Mouse (Mus musculus): ENCODE data around the gene Lmf1. TPM values are rescaled to one million over a fixed set of nuclear protein-coding genes. Genes with fewer than 3 reads are reported as not detected.

Gene Lmf1
- polyA plus RNA-seq, 1 experiment, result 15.2 TPM

DNA sequence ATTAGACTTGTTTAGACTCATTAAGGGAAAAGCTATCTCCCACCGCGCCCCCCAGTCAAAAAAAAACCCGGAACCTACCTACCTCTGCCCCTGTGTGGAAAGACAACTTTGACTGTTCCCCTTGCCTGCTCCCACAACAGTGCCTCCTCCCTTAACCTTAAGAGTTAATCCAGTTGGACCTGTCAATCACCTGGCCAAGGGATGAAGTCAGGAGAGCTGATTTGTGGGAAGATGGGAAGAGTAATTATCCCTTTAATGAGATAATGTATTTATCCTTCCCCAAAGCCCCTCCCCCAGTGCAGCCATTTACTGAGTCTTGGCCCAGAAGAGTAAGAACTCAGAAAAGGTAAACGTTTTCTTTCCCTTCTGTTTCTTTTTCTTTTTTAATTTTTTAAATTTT, 110.0 kb downstream of the Lmf1 start:
- Histone ChIP-seq H3K27me3 (ENCODE audit: control insufficient read depth, insufficient read depth, low read length, poor library complexity, severe bottlenecking) (no peaks in the 10 kb centered on the region), H3K9ac (ENCODE audit: low read depth, poor library complexity, severe bottlenecking) (no peak overlapping the region), H3K27ac (ENCODE audit: insufficient read depth, low read length) (no peak overlapping the region), H3K36me3 (ENCODE audit: control insufficient read depth, insufficient read depth, low read length, poor library complexity, severe bottlenecking) (no peaks in the 10 kb centered on the region), H3K9me3 (replicated peaks; ENCODE audit: control insufficient read depth, insufficient read depth, low read length, poor library complexity, severe bottlenecking) (no peaks in the 10 kb centered on the region), H3K4me3 (ENCODE audit: low read depth, low read length) (no peak overlapping the region), H3K4me1 (ENCODE audit: control insufficient read depth, insufficient read depth, low read length) (no peaks in the 10 kb centered on the region)
- TF ChIP-seq CTCF (IDR thresholded peaks at IDR 0.05; ENCODE audit: low read depth, low read length) (no peak), POLR2A (IDR thresholded peaks at IDR 0.05; ENCODE audit: insufficient read depth, low read length) (no peak), EP300 (IDR thresholded peaks at IDR 0.05; ENCODE audit: insufficient read depth, low read depth, low read length) (no peak)

GRCm38 (mm10) chr17:25696263-25696662, 117.4 kb downstream of the Lmf1 start:
- Histone ChIP-seq H3K36me3 (ENCODE audit: control insufficient read depth, insufficient read depth, low read length, poor library complexity, severe bottlenecking) (no peaks in the 10 kb centered on the region), H3K4me3 (ENCODE audit: low read depth, low read length) (no peak overlapping the region), H3K4me1 (ENCODE audit: control insufficient read depth, insufficient read depth, low read length) (no peaks in the 10 kb centered on the region), H3K9me3 (replicated peaks; ENCODE audit: control insufficient read depth, insufficient read depth, low read length, poor library complexity, severe bottlenecking) (no peaks in the 10 kb centered on the region), H3K27me3 (ENCODE audit: control insufficient read depth, insufficient read depth, low read length, poor library complexity, severe bottlenecking) (no peaks in the 10 kb centered on the region), H3K9ac (ENCODE audit: low read depth, poor library complexity, severe bottlenecking) (no peak overlapping the region), H3K27ac (ENCODE audit: insufficient read depth, low read length) (no peak overlapping the region)
- TF ChIP-seq EP300 (IDR thresholded peaks at IDR 0.05; ENCODE audit: insufficient read depth, low read depth, low read length), result no peak
- TF ChIP-seq POLR2A (IDR thresholded peaks at IDR 0.05; ENCODE audit: insufficient read depth, low read length), result no peak
- TF ChIP-seq CTCF (IDR thresholded peaks at IDR 0.05; ENCODE audit: low read depth, low read length), result no peak

- Histone ChIP-seq H3K4me3 (ENCODE audit: low read depth, low read length) (no peak overlapping the region), H3K9me3 (replicated peaks; ENCODE audit: control insufficient read depth, insufficient read depth, low read length, poor library complexity, severe bottlenecking) (no peaks in the 10 kb centered on the region), H3K27ac (ENCODE audit: insufficient read depth, low read length) (no peak overlapping the region), H3K9ac (ENCODE audit: low read depth, poor library complexity, severe bottlenecking) (no peak overlapping the region), H3K4me1 (ENCODE audit: control insufficient read depth, insufficient read depth, low read length) (no peaks in the 10 kb centered on the region), H3K27me3 (ENCODE audit: control insufficient read depth, insufficient read depth, low read length, poor library complexity, severe bottlenecking) (no peaks in the 10 kb centered on the region), H3K36me3 (ENCODE audit: control insufficient read depth, insufficient read depth, low read length, poor library complexity, severe bottlenecking) (no peaks in the 10 kb centered on the region)
- peak; percentile 53 for TF ChIP-seq CTCF (IDR thresholded peaks at IDR 0.05; ENCODE audit: low read depth, low read length)
- TF ChIP-seq POLR2A (IDR thresholded peaks at IDR 0.05; ENCODE audit: insufficient read depth, low read length), result no peak
- no peak for TF ChIP-seq EP300 (IDR thresholded peaks at IDR 0.05; ENCODE audit: insufficient read depth, low read depth, low read length)
Observed at GRCm38 (mm10) chr17:25698446-25698845, 119.6 kb downstream of the Lmf1 start.

DNA sequence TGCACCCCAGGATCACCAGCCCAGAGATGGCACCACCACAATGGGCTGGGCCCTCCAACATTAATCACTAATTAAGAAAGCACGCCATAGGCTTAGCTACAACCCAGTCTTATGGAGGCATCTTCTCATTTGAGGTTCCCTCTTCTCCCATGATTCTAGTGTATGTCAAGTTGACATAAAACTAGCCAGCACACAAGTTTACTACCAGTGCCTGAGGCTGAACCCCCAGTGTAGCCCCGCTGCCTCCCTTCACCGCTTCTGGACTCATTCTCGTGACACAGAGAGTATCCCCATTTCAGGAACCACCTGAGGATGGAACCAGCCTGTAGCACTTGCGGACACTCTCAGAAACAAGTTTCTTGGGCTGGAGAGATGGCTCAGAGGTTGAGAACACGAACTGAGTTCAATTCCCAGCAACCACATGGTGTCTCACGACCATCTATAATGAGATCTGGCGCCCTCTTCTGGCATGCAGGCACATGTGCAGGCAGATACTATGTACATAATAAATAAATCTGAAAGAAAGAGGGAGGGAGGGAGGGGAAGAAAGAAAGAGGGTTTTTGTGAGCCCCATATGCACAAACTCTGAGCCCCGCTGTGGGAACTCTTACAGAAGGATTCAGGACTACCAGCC, 122.1 kb downstream of the Lmf1 start:
- Histone ChIP-seq H3K27ac (ENCODE audit: insufficient read depth, low read length) (no peak overlapping the region), H3K4me1 (ENCODE audit: control insufficient read depth, insufficient read depth, low read length) (no peaks in the 10 kb centered on the region), H3K27me3 (ENCODE audit: control insufficient read depth, insufficient read depth, low read length, poor library complexity, severe bottlenecking) (no peaks in the 10 kb centered on the region), H3K36me3 (ENCODE audit: control insufficient read depth, insufficient read depth, low read length, poor library complexity, severe bottlenecking) (no peaks in the 10 kb centered on the region), H3K9ac (ENCODE audit: low read depth, poor library complexity, severe bottlenecking) (no peak overlapping the region), H3K9me3 (replicated peaks; ENCODE audit: control insufficient read depth, insufficient read depth, low read length, poor library complexity, severe bottlenecking) (no peaks in the 10 kb centered on the region), H3K4me3 (ENCODE audit: low read depth, low read length) (no peak overlapping the region)
- TF ChIP-seq CTCF (IDR thresholded peaks at IDR 0.05; ENCODE audit: low read depth, low read length) (peak; percentile 76), EP300 (IDR thresholded peaks at IDR 0.05; ENCODE audit: insufficient read depth, low read depth, low read length) (no peak), POLR2A (IDR thresholded peaks at IDR 0.05; ENCODE audit: insufficient read depth, low read length) (no peak)

GRCm38 (mm10) chr17:25709994-25710393, 131.1 kb downstream of the Lmf1 start:
- Histone ChIP-seq H3K27me3 (ENCODE audit: control insufficient read depth, insufficient read depth, low read length, poor library complexity, severe bottlenecking) (no peaks in the 10 kb centered on the region), H3K4me1 (ENCODE audit: control insufficient read depth, insufficient read depth, low read length) (no peaks in the 10 kb centered on the region), H3K27ac (ENCODE audit: insufficient read depth, low read length) (no peak overlapping the region), H3K4me3 (ENCODE audit: low read depth, low read length) (no peak overlapping the region), H3K36me3 (ENCODE audit: control insufficient read depth, insufficient read depth, low read length, poor library complexity, severe bottlenecking) (no peaks in the 10 kb centered on the region), H3K9me3 (replicated peaks; ENCODE audit: control insufficient read depth, insufficient read depth, low read length, poor library complexity, severe bottlenecking) (peaks cover 13% of the 10 kb centered on the region), H3K9ac (ENCODE audit: low read depth, poor library complexity, severe bottlenecking) (no peak overlapping the region)
- TF ChIP-seq POLR2A (IDR thresholded peaks at IDR 0.05; ENCODE audit: insufficient read depth, low read length) (no peak), CTCF (IDR thresholded peaks at IDR 0.05; ENCODE audit: low read depth, low read length) (no peak), EP300 (IDR thresholded peaks at IDR 0.05; ENCODE audit: insufficient read depth, low read depth, low read length) (no peak)

GRCm38 (mm10) chr17:25711136-25711535, 132.3 kb downstream of the Lmf1 start:
- no peaks in the 10 kb centered on the region for H3K36me3 ChIP-seq (ENCODE audit: control insufficient read depth, insufficient read depth, low read length, poor library complexity, severe bottlenecking)
- H3K9ac ChIP-seq (ENCODE audit: low read depth, poor library complexity, severe bottlenecking), result no peak overlapping the region
- no peaks in the 10 kb centered on the region for H3K27me3 ChIP-seq (ENCODE audit: control insufficient read depth, insufficient read depth, low read length, poor library complexity, severe bottlenecking)
- H3K27ac ChIP-seq (ENCODE audit: insufficient read depth, low read length), result no peak overlapping the region
- H3K4me1 ChIP-seq (ENCODE audit: control insufficient read depth, insufficient read depth, low read length), result peaks cover 9% of the 10 kb centered on the region
- H3K4me3 ChIP-seq (ENCODE audit: low read depth, low read length), result no peak overlapping the region
- H3K9me3 ChIP-seq (replicated peaks; ENCODE audit: control insufficient read depth, insufficient read depth, low read length, poor library complexity, severe bottlenecking), result peaks cover 13% of the 10 kb centered on the region
- TF ChIP-seq EP300 (IDR thresholded peaks at IDR 0.05; ENCODE audit: insufficient read depth, low read depth, low read length) (no peak), POLR2A (IDR thresholded peaks at IDR 0.05; ENCODE audit: insufficient read depth, low read length) (no peak), CTCF (IDR thresholded peaks at IDR 0.05; ENCODE audit: low read depth, low read length) (no peak)

Other genes starting within 250 kb of the Lmf1 start
- not detected in 2 replicates for gene Tpsab1, start 233.5 kb upstream of the Lmf1 start, polyA plus RNA-seq (2011; ENCODE audit: insufficient read depth, insufficient read length, low read depth, missing spikeins)
- not detected in 2 replicates for gene Tpsb2, start 212.8 kb upstream of the Lmf1 start, polyA plus RNA-seq (2011; ENCODE audit: insufficient read depth, insufficient read length, low read depth, missing spikeins)
- gene Tpsg1, start 209.8 kb upstream of the Lmf1 start, polyA plus RNA-seq (2011; ENCODE audit: insufficient read depth, insufficient read length, low read depth, missing spikeins), result not detected in 2 replicates
- gene Cacna1h, start 145.3 kb upstream of the Lmf1 start, polyA plus RNA-seq (2011; ENCODE audit: insufficient read depth, insufficient read length, low read depth, missing spikeins), result 4.4 and 5.6 TPM in 2 replicates
- not detected in 2 replicates for gene Tekt4, start 124.5 kb upstream of the Lmf1 start, polyA plus RNA-seq (2011; ENCODE audit: insufficient read depth, insufficient read length, low read depth, missing spikeins)
- not detected in 2 replicates for gene Sstr5, start 81.8 kb upstream of the Lmf1 start, polyA plus RNA-seq (2011; ENCODE audit: insufficient read depth, insufficient read length, low read depth, missing spikeins)
- 0.32 and 0.48 TPM in 2 replicates for gene Sox8, start 8.4 kb upstream of the Lmf1 start, polyA plus RNA-seq (2011; ENCODE audit: insufficient read depth, insufficient read length, low read depth, missing spikeins)
- 12.4 and 17.3 TPM in 2 replicates for gene Gng13, start 138.1 kb downstream of the Lmf1 start, polyA plus RNA-seq (2011; ENCODE audit: insufficient read depth, insufficient read length, low read depth, missing spikeins)
- 39.4 and 47.2 TPM in 2 replicates for gene Chtf18, start 148.3 kb downstream of the Lmf1 start, polyA plus RNA-seq (2011; ENCODE audit: insufficient read depth, insufficient read length, low read depth, missing spikeins)
- 17.0 and 18.4 TPM in 2 replicates for gene Rpusd1, start 148.6 kb downstream of the Lmf1 start, polyA plus RNA-seq (2011; ENCODE audit: insufficient read depth, insufficient read length, low read depth, missing spikeins)
- gene Mslnl, start 157.0 kb downstream of the Lmf1 start, polyA plus RNA-seq (2011; ENCODE audit: insufficient read depth, insufficient read length, low read depth, missing spikeins), result 0.30 TPM in 1 of 2 replicates, not detected in the other
- 9.6 and 15.1 TPM in 2 replicates for gene Msln, start 175.3 kb downstream of the Lmf1 start, polyA plus RNA-seq (2011; ENCODE audit: insufficient read depth, insufficient read length, low read depth, missing spikeins)
- 18.8 and 21.3 TPM in 2 replicates for gene Narfl, start 194.7 kb downstream of the Lmf1 start, polyA plus RNA-seq (2011; ENCODE audit: insufficient read depth, insufficient read length, low read depth, missing spikeins)
- gene Haghl, start 206.6 kb downstream of the Lmf1 start, polyA plus RNA-seq (2011; ENCODE audit: insufficient read depth, insufficient read length, low read depth, missing spikeins), result 25.7 and 32.1 TPM in 2 replicates
- not detected in 2 replicates for gene Ccdc78, start 207.5 kb downstream of the Lmf1 start, polyA plus RNA-seq (2011; ENCODE audit: insufficient read depth, insufficient read length, low read depth, missing spikeins)
- 26.0 and 30.6 TPM in 2 replicates for gene Fam173a, start 213.8 kb downstream of the Lmf1 start, polyA plus RNA-seq (2011; ENCODE audit: insufficient read depth, insufficient read length, low read depth, missing spikeins)
- gene AC134908.4, start 216.6 kb downstream of the Lmf1 start, polyA plus RNA-seq (2011; ENCODE audit: insufficient read depth, insufficient read length, low read depth, missing spikeins), result 1.6 and 2.6 TPM in 2 replicates
- 29.6 and 35.1 TPM in 2 replicates for gene Metrn, start 218.1 kb downstream of the Lmf1 start, polyA plus RNA-seq (2011; ENCODE audit: insufficient read depth, insufficient read length, low read depth, missing spikeins)
- 4.7 and 7.0 TPM in 2 replicates for gene Fbxl16, start 230.0 kb downstream of the Lmf1 start, polyA plus RNA-seq (2011; ENCODE audit: insufficient read depth, insufficient read length, low read depth, missing spikeins)
- 19.8 and 20.7 TPM in 2 replicates for gene Wdr24, start 244.5 kb downstream of the Lmf1 start, polyA plus RNA-seq (2011; ENCODE audit: insufficient read depth, insufficient read length, low read depth, missing spikeins)
- 13.2 and 16.7 TPM in 2 replicates for gene Jmjd8, start 249.8 kb downstream of the Lmf1 start, polyA plus RNA-seq (2011; ENCODE audit: insufficient read depth, insufficient read length, low read depth, missing spikeins)

All from ES-Bruce4 (cell line).